Mouse (Mus musculus) liver, postnatal 0 days (tissue): ENCODE measurements around the gene Tsc22d4.

Experiments
- CTCF ChIP-seq: sonication (generic); IDR thresholded peaks from 2 replicates; pipeline ENCODE4 v1.5.1; 2016; ENCODE audit warnings: antibody characterized with exemption, low read depth
- EP300 ChIP-seq: IDR thresholded peaks from 2 replicates; pipeline ENCODE4 v1.6.1; 2016; ENCODE audit warnings: antibody characterized with exemption, low read depth, mild to moderate bottlenecking

DNA sequence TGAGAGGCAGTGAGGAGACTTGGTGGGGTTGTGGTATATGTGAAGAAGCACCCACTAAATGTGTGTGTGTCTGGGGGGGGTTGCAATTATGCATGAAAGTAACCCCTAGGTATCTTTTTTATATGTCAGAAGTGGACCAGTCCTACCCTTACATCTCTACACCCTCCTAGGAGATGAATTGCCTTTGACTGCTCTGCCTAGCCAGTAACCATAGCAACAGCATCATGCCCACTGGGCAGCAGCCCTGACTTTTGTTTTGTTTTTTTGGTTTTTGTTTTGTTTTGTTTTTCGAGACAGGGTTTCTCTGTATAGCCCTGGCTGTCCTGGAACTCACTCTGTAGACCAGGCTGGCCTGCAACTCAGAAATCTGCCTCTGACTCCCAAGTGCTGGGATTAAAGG is 22.9 kb downstream of the Tsc22d4 start:
- TF ChIP-seq EP300 (no peak), CTCF (no peak)
